Mouse (Mus musculus): ENCODE measurements at regions not wholly inside any gene's neighbourhood (a gene's known extent, or its start where the extent isn't known, plus 50 kb on each side); places are given as distances from the start of the nearest gene placed in this dataset.
A peak's percentile ranks its signal among the peaks of the same experiment; 100 is the strongest.

- no peak for DNase-seq (ENCODE audit: low spot score in 2 of 2)
These were observed 135.6 kb upstream of the Dock1 start for GRCm38 (mm10) chr7:134534821-134535220.

DNA sequence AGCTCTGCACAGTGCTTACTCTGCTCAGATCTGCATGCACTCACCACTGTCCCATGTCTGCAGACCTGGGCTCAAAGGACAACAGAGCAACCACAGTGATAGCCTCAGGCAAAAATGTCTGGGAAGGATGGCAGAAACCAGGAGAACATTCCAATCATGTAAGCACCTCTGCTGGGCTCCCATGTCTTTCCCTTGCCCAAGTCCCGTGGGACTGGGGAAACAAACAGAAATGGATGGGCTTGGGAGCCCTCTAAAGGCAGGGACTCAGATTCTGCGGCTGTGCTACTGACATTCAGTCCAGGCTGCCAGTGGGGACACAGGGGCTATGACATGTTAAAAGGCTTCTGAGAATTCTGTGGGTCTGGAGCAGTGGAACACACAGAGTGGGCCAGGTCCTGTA is 128.8 kb upstream of the Dock1 start:
- no peak for DNase-seq (ENCODE audit: low spot score in 2 of 2)

DNA sequence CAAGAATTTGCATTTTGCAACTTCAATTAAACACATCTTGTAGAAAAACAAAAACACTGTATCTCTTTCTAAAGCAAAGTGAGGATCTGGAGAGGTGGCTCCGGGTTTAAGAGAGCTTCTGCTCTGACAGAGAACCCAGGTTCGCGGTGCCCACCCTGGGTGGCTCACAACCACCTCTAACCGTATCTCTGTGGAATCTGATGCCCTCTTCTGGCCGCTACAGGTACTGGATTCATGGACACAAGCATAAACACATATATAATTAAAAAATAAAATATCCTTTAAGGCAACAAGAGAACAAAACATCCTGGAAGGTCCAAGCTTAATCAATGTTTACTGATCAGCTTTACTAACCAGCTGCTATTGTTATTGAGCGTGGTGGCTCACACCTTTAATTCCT is 124.3 kb upstream of the Dock1 start:
- DNase-seq (ENCODE audit: low spot score in 2 of 2), result no peak

DNA sequence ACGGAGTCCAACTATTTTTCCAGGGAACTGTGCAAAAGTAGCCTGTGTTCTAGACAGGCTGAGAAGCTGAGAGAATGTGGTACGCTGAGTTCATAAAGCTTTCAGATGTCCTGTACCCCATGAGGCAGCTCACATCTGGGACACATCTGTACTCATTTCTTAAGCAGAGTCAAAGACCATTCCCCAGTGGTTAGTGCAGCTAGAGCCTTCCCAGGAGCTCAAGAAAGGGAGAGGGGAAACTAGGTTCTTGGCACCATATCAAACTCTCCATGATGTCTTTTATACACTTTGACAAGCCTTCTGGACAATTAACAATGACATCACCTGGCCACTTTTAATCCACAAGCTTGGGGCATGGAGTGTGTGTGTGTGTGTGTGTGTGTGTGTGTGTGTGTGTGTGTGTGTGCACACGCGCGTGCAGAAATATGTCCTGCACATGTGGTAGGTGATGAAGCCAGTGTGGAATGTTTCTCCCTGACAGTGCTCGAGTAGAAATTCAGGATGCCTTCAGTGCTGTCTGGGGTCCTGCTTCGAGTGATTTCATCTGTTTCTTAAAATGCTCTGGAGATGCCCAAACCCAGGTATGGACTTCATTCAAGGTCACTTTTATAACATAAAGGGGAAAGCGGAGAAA is 121.1 kb upstream of the Dock1 start:
- no peak for DNase-seq (ENCODE audit: low spot score in 2 of 2)

DNA sequence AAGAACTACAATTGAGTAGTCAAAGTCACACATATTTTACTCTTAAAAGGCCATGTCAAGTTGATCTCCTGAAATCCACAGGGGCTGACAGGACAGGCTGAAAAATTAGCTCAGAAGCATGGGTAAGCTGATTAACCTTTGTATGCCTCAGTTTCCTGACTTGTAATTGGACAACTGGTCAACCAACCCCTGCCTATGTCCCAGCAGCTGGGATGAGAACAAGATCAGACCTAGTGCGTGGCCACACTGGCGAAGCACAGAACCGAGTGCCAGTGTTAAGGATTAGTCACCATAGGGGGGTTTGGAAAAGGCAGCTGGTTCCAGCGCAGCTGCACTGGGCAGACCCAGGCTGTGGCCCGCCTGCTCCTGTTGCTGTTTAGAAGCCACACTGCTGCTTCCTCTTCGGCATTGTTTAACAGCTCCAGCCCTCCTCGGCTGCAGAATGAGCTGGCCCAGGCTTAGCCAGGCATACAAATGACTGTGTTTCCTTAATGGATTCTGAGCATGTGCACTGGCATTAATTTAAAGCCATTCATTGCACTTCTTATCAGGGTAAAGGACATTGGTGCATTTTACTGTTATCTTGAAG is 120.1 kb upstream of the Dock1 start:
- DNase-seq (ENCODE audit: low spot score in 2 of 2), result no peak

GRCm38 (mm10) chr7:134552051-134552451 is 118.4 kb upstream of the Dock1 start:
- no peak for DNase-seq (ENCODE audit: low spot score in 2 of 2)

GRCm38 (mm10) chr7:134556061-134556460 is 114.4 kb upstream of the Dock1 start:
- DNase-seq (ENCODE audit: low spot score in 2 of 2), result no peak

DNA sequence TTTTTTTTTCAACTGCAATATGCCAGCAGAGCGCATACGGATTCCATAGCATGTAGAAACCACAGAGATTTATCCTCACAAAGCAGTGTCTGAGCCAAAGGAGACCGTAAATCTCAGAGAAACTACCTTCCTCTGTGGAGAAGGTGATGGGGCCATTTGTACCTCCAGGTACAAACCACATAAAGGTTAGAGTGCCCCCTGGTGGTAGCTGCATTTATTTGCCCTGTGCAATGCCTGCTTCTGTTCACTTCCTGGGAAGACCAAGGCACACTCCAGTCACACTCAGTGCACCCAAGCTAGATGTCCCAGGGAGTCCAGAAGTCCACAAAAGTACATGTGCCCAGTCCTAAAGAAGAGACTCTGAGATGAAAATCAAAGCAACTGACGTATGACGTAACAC is 104.1 kb upstream of the Dock1 start:
- peak; percentile 52 to 69 for DNase-seq (ENCODE audit: low spot score in 2 of 2)

DNA sequence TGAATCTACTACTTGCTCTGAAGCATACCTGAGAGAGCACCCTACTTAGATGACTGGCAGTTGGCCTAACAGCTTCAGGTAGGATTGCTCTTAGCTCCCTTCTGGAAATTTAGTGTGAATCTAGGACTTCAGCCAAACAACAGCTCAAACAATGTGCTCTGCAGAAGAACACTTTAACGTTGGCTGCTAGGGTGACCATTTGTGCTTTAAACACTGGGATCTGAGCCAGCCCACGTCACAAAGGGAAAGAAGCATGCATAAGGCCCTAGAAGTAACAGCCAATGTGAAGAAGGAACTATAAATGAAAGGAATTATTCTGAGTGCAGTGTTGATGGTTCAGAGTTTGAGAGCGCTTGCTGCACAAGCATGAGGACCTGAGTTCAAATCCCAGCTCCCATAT is 101.2 kb upstream of the Dock1 start:
- DNase-seq (ENCODE audit: low spot score in 2 of 2), result no peak

DNA sequence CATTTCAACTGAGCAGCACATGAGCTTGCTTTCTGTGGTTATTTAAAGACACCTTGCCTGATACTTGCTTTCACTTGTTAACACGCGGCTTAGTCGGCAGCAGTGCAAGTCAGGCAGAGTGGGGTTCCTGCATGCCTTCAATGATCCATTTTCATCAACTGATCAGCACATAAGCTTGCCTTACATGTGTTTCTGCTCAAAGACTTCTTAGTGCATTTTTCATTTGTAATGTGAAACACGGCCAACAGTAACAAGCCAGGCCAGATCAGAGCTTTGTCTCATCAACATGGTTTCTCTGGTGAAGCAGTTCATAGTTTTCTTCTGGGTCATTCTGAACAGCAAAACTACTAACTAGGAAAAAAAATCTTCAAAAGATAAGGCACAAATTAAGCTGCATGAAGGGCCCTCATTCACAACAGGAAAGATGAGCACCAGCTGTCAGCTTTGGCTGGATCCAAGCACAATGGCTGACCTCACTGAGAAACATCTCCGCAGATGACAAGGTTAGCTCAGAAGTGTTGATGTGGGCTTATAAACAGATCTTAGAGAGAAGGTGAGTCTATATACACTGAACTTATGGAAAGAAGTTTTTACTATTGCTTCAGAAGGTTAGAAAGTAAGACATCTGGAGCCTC is 100.2 kb upstream of the Dock1 start:
- DNase-seq (ENCODE audit: low spot score in 2 of 2), result no peak

- DNase-seq (ENCODE audit: low spot score in 2 of 2), result no peak
These were observed 88.7 kb upstream of the Dock1 start for GRCm38 (mm10) chr7:134581746-134582145.

GRCm38 (mm10) chr7:134585478-134585877 is 85.0 kb upstream of the Dock1 start:
- DNase-seq (ENCODE audit: low spot score in 2 of 2), result no peak

- DNase-seq (ENCODE audit: low spot score in 2 of 2), result no peak
These were observed 83.5 kb upstream of the Dock1 start for GRCm38 (mm10) chr7:134586990-134587389.

DNA sequence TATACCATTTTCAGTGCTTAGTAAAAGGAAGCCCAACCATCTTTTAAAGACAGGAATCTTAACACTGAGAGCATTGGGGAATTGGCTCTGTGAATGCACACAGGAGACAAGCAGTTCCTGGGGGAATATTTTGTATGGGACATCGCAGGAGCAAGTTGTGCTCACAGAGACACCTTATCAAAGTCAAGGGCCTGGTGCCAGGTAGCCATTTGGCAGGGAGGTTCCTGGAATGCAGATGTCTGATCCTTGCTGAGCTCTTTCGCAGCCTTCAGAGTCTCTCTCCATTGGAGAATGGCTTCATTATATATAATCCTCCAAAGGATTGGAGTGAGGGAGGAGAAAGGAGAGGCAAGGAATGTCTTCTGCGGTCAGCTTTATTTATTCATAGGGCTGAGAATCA is 62.6 kb upstream of the Dock1 start:
- no peak for DNase-seq (ENCODE audit: low spot score in 2 of 2)

- no peak for DNase-seq (ENCODE audit: low spot score in 2 of 2)
These were observed 60.3 kb upstream of the Dock1 start for GRCm38 (mm10) chr7:134610159-134610558.

- no peak for DNase-seq (ENCODE audit: low spot score in 2 of 2)
These were observed 59.1 kb upstream of the Dock1 start for GRCm38 (mm10) chr7:134611371-134611770.

- no peak for DNase-seq (ENCODE audit: low spot score in 2 of 2)
These were observed 58.2 kb upstream of the Dock1 start for GRCm38 (mm10) chr7:134612175-134612633.

DNA sequence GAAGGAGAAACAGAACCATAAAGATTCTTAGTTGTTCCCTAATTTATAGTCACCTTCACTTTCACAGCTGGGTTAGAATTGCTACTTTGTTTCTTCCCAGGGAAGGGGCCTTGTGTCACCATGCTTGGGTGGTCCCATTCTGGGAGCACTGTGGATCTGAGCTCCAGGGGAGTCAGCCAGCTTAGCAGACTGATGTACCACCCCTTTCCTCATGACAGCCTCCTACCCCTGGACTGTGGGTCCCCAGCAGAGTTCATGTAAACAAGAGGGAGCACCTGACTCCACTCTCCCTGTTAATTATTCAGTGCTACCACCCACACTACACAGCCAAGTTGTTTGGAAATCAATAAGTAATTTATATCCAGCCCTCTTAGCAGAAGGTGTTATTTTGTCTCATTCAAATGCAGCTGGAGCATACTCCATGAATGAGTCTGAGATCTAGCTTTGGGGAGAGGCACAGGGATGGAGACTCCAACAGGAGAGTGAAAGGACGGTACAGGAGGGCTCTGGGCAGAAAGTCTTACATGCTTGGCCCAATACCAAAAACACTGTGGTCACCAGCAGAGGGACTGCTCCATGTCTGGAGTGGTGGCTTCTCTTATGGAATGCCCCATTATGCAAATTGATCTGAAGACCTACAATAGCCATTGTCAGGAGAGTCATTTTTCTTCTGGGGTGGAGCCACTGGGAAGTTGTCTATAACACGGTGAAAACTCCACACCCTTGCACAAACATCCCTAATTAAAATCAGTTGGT is 51.1 kb upstream of the Dock1 start:
- DNase-seq (ENCODE audit: low spot score in 2 of 2), result no peak

DNA sequence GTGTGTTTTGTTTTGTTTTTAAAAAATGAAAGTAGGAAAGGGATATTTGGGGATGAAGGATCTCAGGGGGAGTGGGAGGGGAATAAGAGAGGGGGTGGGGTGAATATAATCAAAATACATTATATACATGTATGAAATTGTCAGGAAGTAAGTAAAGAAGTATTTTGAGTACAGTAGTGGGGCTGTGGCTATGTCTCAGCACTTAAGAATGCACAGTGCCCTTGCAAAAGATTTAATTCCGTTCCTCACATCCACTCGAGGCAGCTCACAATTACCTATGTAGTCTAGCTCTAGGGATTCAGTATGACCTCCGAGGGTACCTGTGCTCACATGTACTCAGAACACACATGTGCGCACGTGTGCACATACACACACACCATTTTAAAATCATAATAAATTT is 50.4 kb upstream of the Dock1 start:
- no peak for DNase-seq (ENCODE audit: low spot score in 2 of 2)

Measured in urinary bladder, postnatal 36 days (tissue).